Mouse (Mus musculus) forebrain, embryonic 14.5 days (tissue): Measurements from ENCODE around the gene Atp8a1. TPM values are rescaled to one million over a fixed set of nuclear protein-coding genes. Genes with fewer than 3 reads are reported as not detected.
A peak's percentile ranks its signal among the peaks of the same experiment; 100 is the strongest.

Experiments used
- ATAC-seq: fragments of 200-750 bp; cut with Nextera tagmentation; 2 replicates; pipeline ENCODE4 v1.8.0; 2017; ENCODE audit warnings: mild to moderate bottlenecking, moderate library complexity
- DNase-seq: peaks from one replicate; pipeline ENCODE4 v3.0.0-alpha.2; 2015; ENCODE audit warnings: low spot score
- H3K27ac ChIP-seq: fragments of 300-500 bp; sonication (generic); 2 replicates; pipeline ENCODE4 v1.5.1; 2014; ENCODE audit warnings: low read depth, mild to moderate bottlenecking, control low read depth, low read length, moderate library complexity
- H3K27me3 ChIP-seq: fragments of 300-500 bp; sonication (generic); replicated peaks from 2 replicates; pipeline ENCODE4 v1.6.1; 2014; ENCODE audit warnings: low read length, control low read depth, mixed read lengths; ENCODE audit not compliant: control insufficient read depth, insufficient read depth
- H3K36me3 ChIP-seq: fragments of 300-500 bp; sonication (generic); 2 replicates; pipeline ENCODE4 v1.6.1; 2014; ENCODE audit warnings: low read length, control low read depth; ENCODE audit not compliant: control insufficient read depth, insufficient read depth
- H3K4me1 ChIP-seq: fragments of 300-500 bp; sonication (generic); 2 replicates; pipeline ENCODE4 v1.6.1; 2014; ENCODE audit warnings: antibody characterized with exemption, low read length, control low read depth; ENCODE audit not compliant: control insufficient read depth, insufficient read depth
- H3K4me2 ChIP-seq: fragments of 300-500 bp; sonication (generic); 2 replicates; pipeline ENCODE4 v1.6.1; 2014; ENCODE audit warnings: mild to moderate bottlenecking, control low read depth, low read length
- H3K4me3 ChIP-seq: fragments of 300-500 bp; sonication (generic); 2 replicates; pipeline ENCODE4 v1.5.1; 2014; ENCODE audit warnings: low read depth, low read length, control low read depth
- H3K9ac ChIP-seq: fragments of 300-500 bp; sonication (generic); 2 replicates; pipeline ENCODE4 v1.6.1; 2014; ENCODE audit warnings: mild to moderate bottlenecking, low read length, control low read depth, moderate library complexity
- H3K9me3 ChIP-seq: fragments of 300-500 bp; sonication (generic); replicated peaks from 2 replicates; pipeline ENCODE4 v1.6.1; 2016; ENCODE audit warnings: low read length, control low read depth, mixed read lengths; ENCODE audit not compliant: control insufficient read depth
- WGBS: fragments of 180-500 bp; shearing (Covaris S2); extraction: QIAGEN DNeasy Blood & Tissue Kit; methylation state at CpG from one replicate; pipeline ENCODE4 v1.1.7; 2014; 5-methylcytosine and 5-hydroxymethylcytosine counted together
- polyA plus RNA-seq: library from polyadenylated mRNA; unstranded; fragments of >200 nt; fragmentation: Nextera tagmentation; extraction: Ambion mirVana; gene quantifications from 2 replicates; pipeline ENCODE4 v1.2.1, GENCODE M21; 2014

The Atp8a1 gene
- polyA plus RNA-seq, 1 experiment from 2014 or later = 24.2 TPM

DNA sequence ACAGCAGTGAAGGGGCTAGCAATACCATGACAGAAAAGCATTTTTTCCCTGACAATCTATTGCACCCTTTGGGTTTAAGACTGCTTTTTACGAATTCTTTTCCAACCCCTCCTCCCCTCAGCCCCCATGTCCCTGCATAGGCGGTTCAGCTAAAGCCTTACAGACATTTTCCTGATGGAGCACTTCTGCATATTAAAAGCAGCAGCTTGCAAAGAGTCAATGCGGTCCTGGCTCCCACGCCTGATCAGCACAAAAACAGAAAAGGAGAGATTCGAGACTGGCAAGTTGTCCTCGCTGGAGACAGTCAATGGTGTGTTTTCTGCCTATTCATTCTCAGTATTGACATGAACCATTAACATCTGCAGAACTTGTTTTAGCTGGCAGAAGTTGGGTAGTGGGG, 184.5 kb downstream of the Atp8a1 start:
- DNase-seq (no peak), ATAC-seq (no peak)
- no peaks in the 10 kb centered on the region for H3K4me1 ChIP-seq
- H3K4me3 ChIP-seq = no peak overlapping the region
- H3K9me3 ChIP-seq = no peaks in the 10 kb centered on the region
- no peaks in the 10 kb centered on the region for H3K27me3 ChIP-seq
- H3K4me2 ChIP-seq = no peak overlapping the region
- H3K27ac ChIP-seq = no peak overlapping the region
- no peak overlapping the region for H3K9ac ChIP-seq
- H3K36me3 ChIP-seq = peaks cover 10% of the 10 kb centered on the region
- WGBS = 28% methylated on average over 6 of the region's 6 CpGs

DNA sequence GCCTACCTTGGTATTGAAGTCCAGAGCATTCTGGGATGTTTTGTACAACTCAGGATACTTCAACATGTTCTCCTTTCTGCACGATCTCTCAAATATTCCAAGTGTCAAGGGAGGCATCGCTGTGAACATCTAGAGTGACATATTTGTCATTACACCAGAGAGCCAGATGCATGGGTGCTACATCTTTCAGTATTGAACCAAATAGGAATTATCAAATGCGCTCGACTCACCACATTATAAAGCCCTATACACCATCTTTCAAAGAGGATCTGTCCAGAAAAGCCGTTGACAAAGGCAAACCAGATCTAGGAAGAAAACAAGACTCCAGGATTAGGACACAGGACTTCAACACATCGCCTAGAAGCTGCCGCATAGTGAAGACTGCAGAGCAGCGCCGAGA, 187.4 kb downstream of the Atp8a1 start:
- no peaks in the 10 kb centered on the region for H3K9me3 ChIP-seq
- H3K27ac ChIP-seq = no peak overlapping the region
- H3K9ac ChIP-seq = no peak overlapping the region
- H3K4me3 ChIP-seq = no peak overlapping the region
- H3K36me3 ChIP-seq = no peaks in the 10 kb centered on the region
- H3K27me3 ChIP-seq = no peaks in the 10 kb centered on the region
- ATAC-seq (no peak), DNase-seq (no peak)
- no peak overlapping the region for H3K4me2 ChIP-seq
- 86% methylated on average over 9 of the region's 9 CpGs for WGBS
- H3K4me1 ChIP-seq = peaks cover 6% of the 10 kb centered on the region; the same call in 1 of the 2 replicates

DNA sequence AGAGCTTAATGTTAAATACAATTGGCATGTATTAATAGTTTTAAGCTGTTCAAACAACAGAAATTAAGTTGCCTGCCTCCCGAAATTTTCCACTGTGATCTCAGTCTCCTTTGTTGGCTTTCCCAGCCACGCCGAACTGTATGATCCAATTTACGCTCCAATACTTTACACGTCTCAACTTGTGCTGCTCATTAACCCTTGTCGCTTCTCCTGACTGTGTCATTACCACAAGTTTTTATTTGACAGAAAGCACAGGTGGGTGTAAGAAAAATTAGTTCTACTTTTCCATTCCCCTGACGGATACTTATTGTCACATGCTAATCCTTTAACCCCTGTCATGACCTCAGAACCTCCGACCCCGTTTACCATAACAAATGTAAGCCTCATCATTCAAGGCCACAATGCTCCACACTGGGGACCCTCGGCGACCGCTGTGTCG, 190.4 kb downstream of the Atp8a1 start:
- no peak for DNase-seq
- WGBS = 8% methylated on average over 13 of the region's 13 CpGs
- 0 out of 2 replicates have a peak, but pooled peaks have one; percentile 34 for ATAC-seq

DNA sequence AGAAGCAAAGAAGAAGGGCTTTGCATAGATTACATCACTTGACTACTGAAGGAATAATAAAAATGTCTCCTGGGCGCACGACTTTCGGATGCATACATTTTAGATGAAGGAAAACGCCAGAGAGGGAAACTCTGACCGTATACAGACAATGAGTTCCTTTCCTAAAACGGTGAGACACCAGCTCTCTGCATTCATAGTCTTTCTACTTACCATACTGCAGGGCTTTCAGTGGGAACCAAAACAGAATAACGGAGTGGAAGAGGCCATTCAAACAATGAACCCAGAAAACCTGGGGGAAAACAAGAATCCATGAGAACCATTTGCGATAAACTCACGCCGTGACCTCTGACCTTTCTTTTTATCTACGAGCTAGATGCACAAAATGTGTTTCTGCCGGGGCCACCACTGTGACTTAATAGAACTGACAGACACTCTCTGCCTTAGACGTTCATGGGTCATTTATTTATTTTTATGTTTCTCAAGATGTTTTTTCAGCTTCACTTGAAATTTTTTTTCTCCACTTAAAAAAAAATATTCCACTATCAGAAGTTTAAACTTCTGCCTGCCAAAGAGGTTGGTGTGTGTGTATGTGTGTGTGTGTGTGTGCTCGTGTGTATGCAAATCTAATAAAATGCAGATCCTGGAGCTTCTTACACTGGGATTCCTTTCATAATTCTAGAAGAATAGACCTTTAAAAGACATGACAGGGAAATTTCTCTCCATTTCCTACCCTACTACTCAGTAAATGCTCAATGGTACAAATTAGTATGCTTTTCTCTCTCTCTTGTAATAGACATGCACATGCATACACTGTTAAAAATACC, 191.3 kb downstream of the Atp8a1 start:
- Histone ChIP-seq H3K9ac (no peak overlapping the region), H3K9me3 (no peaks in the 10 kb centered on the region), H3K4me1 (peaks cover 6% of the 10 kb centered on the region; the same call in 1 of the 2 replicates), H3K4me3 (no peak overlapping the region), H3K27ac (no peak overlapping the region), H3K27me3 (no peaks in the 10 kb centered on the region), H3K36me3 (no peaks in the 10 kb centered on the region), H3K4me2 (no peak overlapping the region)
- no peak for ATAC-seq
- no peak for DNase-seq
- WGBS = 36% methylated on average over 14 of the region's 14 CpGs

More for the DNA sequence above, 190.4 kb downstream of the Atp8a1 start:
- Histone ChIP-seq H3K4me2 (no peak overlapping the region), H3K4me1 (peaks cover 6% of the 10 kb centered on the region; the same call in 1 of the 2 replicates), H3K4me3 (no peak overlapping the region), H3K9me3 (no peaks in the 10 kb centered on the region), H3K9ac (no peak overlapping the region), H3K27ac (no peak overlapping the region), H3K36me3 (no peaks in the 10 kb centered on the region), H3K27me3 (no peaks in the 10 kb centered on the region)

DNA sequence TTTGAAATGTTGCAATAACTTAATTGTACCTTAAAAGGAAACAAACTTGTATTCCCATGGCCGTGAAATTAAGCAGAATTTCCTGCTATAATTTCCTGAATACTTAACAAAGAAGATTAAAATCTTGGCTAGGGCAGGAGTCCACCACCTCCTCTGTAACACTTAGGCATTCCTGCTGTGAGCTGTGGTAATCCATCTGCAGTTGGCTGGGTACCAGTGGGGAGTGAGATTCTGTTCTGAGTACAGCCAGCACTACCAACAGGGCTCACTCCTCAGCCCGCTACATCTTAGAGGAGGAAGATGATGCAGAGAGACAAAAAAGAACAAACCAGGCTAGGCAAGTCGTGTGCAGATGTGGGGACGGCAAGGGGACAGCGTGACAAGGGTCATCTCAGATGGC, 192.7 kb downstream of the Atp8a1 start:
- Histone ChIP-seq H3K9me3 (no peaks in the 10 kb centered on the region), H3K27me3 (no peaks in the 10 kb centered on the region), H3K4me3 (no peak overlapping the region), H3K4me2 (no peak overlapping the region), H3K36me3 (no peaks in the 10 kb centered on the region), H3K4me1 (peaks cover 6% of the 10 kb centered on the region; the same call in 1 of the 2 replicates), H3K9ac (no peak overlapping the region), H3K27ac (no peak overlapping the region)
- WGBS = 70% methylated on average over 5 of the region's 5 CpGs
- DNase-seq (no peak), ATAC-seq (no peak)

DNA sequence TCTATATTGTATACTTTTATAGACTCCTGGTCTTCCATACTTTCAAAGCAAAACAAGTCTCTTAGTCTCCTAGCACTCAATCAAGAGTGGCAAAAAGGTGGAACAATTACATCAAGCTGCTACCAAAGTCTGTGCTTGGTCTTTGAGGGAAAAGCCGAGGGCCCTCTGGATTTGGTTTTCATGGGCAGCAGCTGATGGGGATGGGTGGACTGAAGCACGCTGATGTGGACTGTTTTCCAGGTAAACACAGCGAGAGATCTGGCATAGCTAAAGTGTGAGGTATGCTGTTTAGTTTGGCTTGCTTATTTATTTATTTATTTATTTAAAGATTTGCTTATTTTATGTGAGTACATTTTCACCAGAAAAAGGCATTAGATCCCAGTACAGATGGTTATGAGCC, 193.7 kb downstream of the Atp8a1 start:
- Histone ChIP-seq H3K4me2 (no peak overlapping the region), H3K27ac (no peak overlapping the region), H3K4me1 (peaks cover 6% of the 10 kb centered on the region; the same call in 1 of the 2 replicates), H3K4me3 (no peak overlapping the region), H3K9me3 (no peaks in the 10 kb centered on the region), H3K9ac (no peak overlapping the region), H3K27me3 (no peaks in the 10 kb centered on the region), H3K36me3 (no peaks in the 10 kb centered on the region; the same call in 1 of the 2 replicates)
- DNase-seq = no peak
- ATAC-seq = no peak
- WGBS = 95% methylated on average over 3 of the region's 3 CpGs

DNA sequence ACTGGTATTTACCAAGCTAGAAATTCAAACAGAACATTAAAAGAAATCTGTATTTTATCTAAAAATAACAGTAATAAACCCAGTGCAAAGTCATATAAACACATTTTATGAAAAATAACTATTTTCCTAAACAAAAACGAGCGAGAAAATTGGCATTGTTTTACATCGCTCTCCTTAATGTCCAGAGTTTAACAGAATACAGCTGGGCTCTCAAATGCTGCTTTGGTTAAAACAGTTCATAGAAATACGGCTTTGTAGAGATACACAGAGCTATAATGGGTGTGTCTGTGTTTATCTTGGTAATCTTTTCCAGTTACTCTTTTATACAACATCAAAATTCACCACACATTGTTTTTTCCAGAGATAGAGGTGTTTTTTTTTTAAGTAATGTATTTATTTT, 194.8 kb downstream of the Atp8a1 start:
- H3K9ac ChIP-seq = no peak overlapping the region
- H3K27ac ChIP-seq = no peak overlapping the region
- H3K4me3 ChIP-seq = no peak overlapping the region
- no peak overlapping the region for H3K4me2 ChIP-seq
- H3K4me1 ChIP-seq = peaks cover 6% of the 10 kb centered on the region; the same call in 1 of the 2 replicates
- DNase-seq (no peak), ATAC-seq (no peak)
- peaks cover 6% of the 10 kb centered on the region; the same call in 1 of the 2 replicates for H3K36me3 ChIP-seq
- 93% methylated on average over 4 of the region's 4 CpGs for WGBS
- H3K27me3 ChIP-seq = no peaks in the 10 kb centered on the region
- no peaks in the 10 kb centered on the region for H3K9me3 ChIP-seq

DNA sequence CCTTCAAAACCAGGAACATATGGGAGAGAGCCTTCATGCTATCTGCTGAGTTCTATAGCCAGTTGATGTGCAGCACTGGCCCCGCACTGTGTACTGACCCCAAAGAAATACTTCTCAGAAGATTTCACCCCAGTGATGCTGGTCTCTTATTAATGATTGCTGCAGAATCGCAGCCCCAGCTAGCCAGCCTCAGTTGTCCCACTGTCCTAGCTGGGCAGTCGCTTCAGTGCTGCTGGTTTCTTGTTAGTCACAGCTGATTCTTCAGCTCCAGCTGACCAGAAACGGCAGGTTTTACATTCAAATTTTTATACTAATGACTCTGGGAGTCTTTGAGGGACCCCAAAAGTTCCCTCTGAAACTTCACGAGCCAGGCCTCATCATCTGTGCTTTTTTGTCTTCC, 197.2 kb downstream of the Atp8a1 start:
- Histone ChIP-seq H3K27ac (no peak overlapping the region), H3K9me3 (no peaks in the 10 kb centered on the region), H3K36me3 (peaks cover 6% of the 10 kb centered on the region; the same call in 1 of the 2 replicates), H3K4me3 (no peak overlapping the region), H3K4me1 (no peaks in the 10 kb centered on the region), H3K9ac (no peak overlapping the region), H3K4me2 (no peak overlapping the region), H3K27me3 (no peaks in the 10 kb centered on the region)
- DNase-seq (no peak), ATAC-seq (no peak)
- WGBS = 88% methylated on average over 5 of the region's 5 CpGs

DNA sequence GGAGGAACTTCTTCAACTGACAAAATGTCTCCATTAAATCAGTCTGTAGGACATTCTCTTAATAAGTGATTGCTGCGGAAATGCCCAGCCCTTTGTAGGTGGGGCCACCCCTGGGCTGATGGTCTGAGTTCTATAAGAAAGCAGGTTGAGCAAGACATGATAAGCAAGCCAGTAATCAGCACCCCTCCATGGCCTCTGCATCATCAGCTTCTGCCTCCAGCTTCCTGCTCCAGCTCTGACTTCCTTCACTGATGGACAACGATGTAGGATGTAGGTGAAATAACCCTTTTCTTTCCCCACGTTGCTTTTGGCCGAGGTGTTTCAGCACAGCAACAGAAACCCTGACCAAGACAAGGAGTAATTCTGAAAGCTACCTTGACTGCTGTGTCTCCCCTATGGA, 198.1 kb downstream of the Atp8a1 start:
- no peaks in the 10 kb centered on the region for H3K4me1 ChIP-seq
- no peak overlapping the region for H3K9ac ChIP-seq
- peaks cover 6% of the 10 kb centered on the region; the same call in 1 of the 2 replicates for H3K36me3 ChIP-seq
- WGBS = 91% methylated on average over 4 of the region's 4 CpGs
- no peak overlapping the region for H3K27ac ChIP-seq
- no peak overlapping the region for H3K4me3 ChIP-seq
- no peaks in the 10 kb centered on the region for H3K27me3 ChIP-seq
- H3K9me3 ChIP-seq = no peaks in the 10 kb centered on the region
- no peak for DNase-seq
- ATAC-seq = no peak
- no peak overlapping the region for H3K4me2 ChIP-seq
